In genomic region chr14:76414122-76414861, GRCm38 (mm10) we compare ENCODE assay signal across 8 mouse cellular contexts. TPM values are rescaled to one million over a fixed set of nuclear protein-coding genes. Genes with fewer than 3 reads are reported as not detected.
DNase-seq lines count a peak whose midpoint lies in the region; ATAC-seq and TF ChIP-seq lines count a peak whose summit lies in the region.

No protein-coding gene starts in this region.

- TF ChIP-seq CTCF in heart, postnatal 0 days (IDR thresholded peaks at IDR 0.05; ENCODE audit: low read depth): no peak
- no peak for TF ChIP-seq CTCF in liver, embryonic 14.5 days (IDR thresholded peaks at IDR 0.05; ENCODE audit: low read depth)

- TF ChIP-seq EP300 in heart, postnatal 0 days (IDR thresholded peaks at IDR 0.05; ENCODE audit: low read depth): no peak; the same call in 1 of the 2 replicates
- no peak for TF ChIP-seq EP300 in liver, embryonic 14.5 days (IDR thresholded peaks at IDR 0.05; ENCODE audit: low read depth)

- no peaks in the 10 kb centered on the region for H3K27me3 ChIP-seq in forebrain, embryonic 12.5 days
- no peaks in the 10 kb centered on the region for H3K27me3 ChIP-seq in heart, postnatal 0 days (ENCODE audit: control insufficient read depth, insufficient read depth, low read length)
- peaks cover 30% of the 10 kb centered on the region for H3K27me3 ChIP-seq in liver, embryonic 14.5 days (ENCODE audit: control insufficient read depth, insufficient read depth, low read length)
- H3K27me3 ChIP-seq in stomach, embryonic 15.5 days (replicated peaks): no peaks in the 10 kb centered on the region

- WGBS in forebrain, embryonic 12.5 days: under 1% methylated on average over 70 of the region's 81 CpGs
- under 1% methylated on average over 58 of the region's 81 CpGs for WGBS in heart, postnatal 0 days
- under 1% methylated on average over 71 of the region's 81 CpGs for WGBS in liver, embryonic 14.5 days (ENCODE audit: insufficient replicate concordance)
- WGBS in stomach, embryonic 15.5 days: under 1% methylated on average over 49 of the region's 81 CpGs

- no peaks in the 10 kb centered on the region for H3K9me3 ChIP-seq in forebrain, embryonic 12.5 days
- no peaks in the 10 kb centered on the region for H3K9me3 ChIP-seq in heart, postnatal 0 days (replicated peaks; ENCODE audit: control insufficient read depth, low read length)
- no peaks in the 10 kb centered on the region for H3K9me3 ChIP-seq in liver, embryonic 14.5 days (ENCODE audit: control insufficient read depth, low read length)
- no peaks in the 10 kb centered on the region for H3K9me3 ChIP-seq in stomach, embryonic 15.5 days

- peak; percentile 95 for ATAC-seq in forebrain, embryonic 12.5 days (ENCODE audit: low FRiP score)
- ATAC-seq in heart, postnatal 0 days (ENCODE audit: insufficient read depth, low read depth): peak; percentile 93
- ATAC-seq in liver, embryonic 14.5 days (ENCODE audit: insufficient read depth): peak; percentile 80
- ATAC-seq in stomach, embryonic 15.5 days (ENCODE audit: insufficient read depth, low FRiP score, low read depth): peak; percentile 91

- peaks cover 28% of the 10 kb centered on the region for H3K36me3 ChIP-seq in forebrain, embryonic 12.5 days (replicated peaks)
- H3K36me3 ChIP-seq in heart, postnatal 0 days (replicated peaks; ENCODE audit: control insufficient read depth, insufficient read depth, low read length): peaks cover 17% of the 10 kb centered on the region; the same call in 1 of the 2 replicates
- no peaks in the 10 kb centered on the region for H3K36me3 ChIP-seq in liver, embryonic 14.5 days (replicated peaks; ENCODE audit: control insufficient read depth, insufficient read depth, low read depth)
- H3K36me3 ChIP-seq in stomach, embryonic 15.5 days: peaks cover 14% of the 10 kb centered on the region; the same call in 1 of the 2 replicates

- peak; percentile 93 for DNase-seq in CD4-positive helper T cell, adult 2 months (ENCODE audit: low read depth, low spot score)
- DNase-seq in heart, postnatal 0 days (ENCODE audit: low spot score): peak; percentile 98
- DNase-seq in kidney, postnatal 36 days: peak; percentile 96 to 98
- DNase-seq in liver, embryonic 14.5 days (ENCODE audit: low read depth in 3 of 3, low spot score in 3 of 3): peak; percentile 32 to 56 (median 38)
- DNase-seq in neural tube, embryonic 10.5 days (ENCODE audit: extremely low spot score, low spot score): peak; percentile 98

- H3K4me2 ChIP-seq in forebrain, embryonic 12.5 days: peak overlapping the region; percentile 89
- peak overlapping the region; percentile 91 for H3K4me2 ChIP-seq in heart, postnatal 0 days (ENCODE audit: low read depth, low read length)
- H3K4me2 ChIP-seq in liver, embryonic 14.5 days (ENCODE audit: low read depth): peak overlapping the region; percentile 70
- peak overlapping the region; percentile 93 for H3K4me2 ChIP-seq in stomach, embryonic 15.5 days

- H3K27ac ChIP-seq in brown adipose tissue, adult 24 weeks (replicated peaks; ENCODE audit: low read depth, low read length): peak overlapping the region; percentile 2; the same call in 1 of the 2 replicates
- peak overlapping the region; percentile 100 for H3K27ac ChIP-seq in forebrain, embryonic 12.5 days
- peak overlapping the region; percentile 95 for H3K27ac ChIP-seq in heart, postnatal 0 days (ENCODE audit: low read depth)
- no peak overlapping the region for H3K27ac ChIP-seq in liver, embryonic 14.5 days
- peak overlapping the region; percentile 98 for H3K27ac ChIP-seq in stomach, embryonic 15.5 days

- peaks cover 6% of the 10 kb centered on the region; the same call in 1 of the 2 replicates for H3K4me1 ChIP-seq in brown adipose tissue, adult 24 weeks (ENCODE audit: control insufficient read depth, insufficient read depth, insufficient read length, low read length)
- peaks cover 41% of the 10 kb centered on the region for H3K4me1 ChIP-seq in forebrain, embryonic 12.5 days
- H3K4me1 ChIP-seq in heart, postnatal 0 days (ENCODE audit: control insufficient read depth, insufficient read depth): 0 out of 2 replicates have a peak, but pooled peaks cover 16% of the 10 kb centered on the region
- H3K4me1 ChIP-seq in liver, embryonic 14.5 days (replicated peaks; ENCODE audit: control insufficient read depth in 2 of 2, insufficient read depth in 2 of 2, low read length in 1 of 2): peaks cover 0 to 2% of the 10 kb centered on the region in 2 experiments; a peak in 1 of 4 replicates
- H3K4me1 ChIP-seq in stomach, embryonic 15.5 days: peaks cover 34% of the 10 kb centered on the region

- H3K9ac ChIP-seq in forebrain, embryonic 12.5 days: peak overlapping the region; percentile 100
- peak overlapping the region; percentile 94 for H3K9ac ChIP-seq in heart, postnatal 0 days (replicated peaks; ENCODE audit: low read depth, low read length)
- H3K9ac ChIP-seq in liver, embryonic 14.5 days (replicated peaks): peak overlapping the region; percentile 40
- H3K9ac ChIP-seq in stomach, embryonic 15.5 days: peak overlapping the region; percentile 96

- H3K4me3 ChIP-seq in brown adipose tissue, adult 24 weeks (ENCODE audit: insufficient read depth, low read depth, low read length): peak overlapping the region; percentile 60
- peak overlapping the region; percentile 99 for H3K4me3 ChIP-seq in forebrain, embryonic 12.5 days (replicated peaks)
- H3K4me3 ChIP-seq in heart, postnatal 0 days (ENCODE audit: low read depth, low read length): peak overlapping the region; percentile 78
- peak overlapping the region; percentile 52 to 57 for H3K4me3 ChIP-seq in liver, embryonic 14.5 days (ENCODE audit: insufficient read depth in 1 of 2, low read depth in 2 of 2, low read length in 2 of 2)
- H3K4me3 ChIP-seq in stomach, embryonic 15.5 days (replicated peaks): peak overlapping the region; percentile 84

RNA-seq across cellular contexts. Expression of gene Tsc22d1, which starts 0.5 kb away (rescaled TPM):
- polyA plus RNA-seq in brown adipose tissue, adult 24 weeks (2012; ENCODE audit: insufficient read depth, insufficient read length, missing spikeins): 52.7 and 91.0 TPM in 2 replicates
- polyA plus RNA-seq in forebrain, embryonic 12.5 days (2016; fragmentation: Nextera tagmentation; extraction: Ambion mirVana): 381 and 460 TPM in 2 replicates
- 194 and 241 TPM in 2 replicates for total RNA-seq in heart, postnatal 0 days (2014; rRNA removed; ENCODE audit: low replicate concordance)
- polyA plus RNA-seq in heart, postnatal 0 days (2015; fragmentation: Nextera tagmentation; extraction: Ambion mirVana): 170 and 210 TPM in 2 replicates
- polyA plus RNA-seq in liver, embryonic 14.5 days (2012; rRNA removed): 48.0 and 61.3 TPM in 2 replicates
- polyA plus RNA-seq in liver, embryonic 14.5 days (2014; fragmentation: Nextera tagmentation; extraction: Ambion mirVana): 115 and 129 TPM in 2 replicates
- 474 and 525 TPM in 2 replicates for polyA plus RNA-seq in stomach, embryonic 15.5 days (2015; fragmentation: Nextera tagmentation; extraction: Ambion mirVana)

Comparison
In these comparisons a context has a peak if more than half of its experiments do, and no peak if none do; other contexts are left out.
1. DNase-seq: peak in every context shown above with its lines; median percentile 98 in heart, postnatal 0 days; 98 in neural tube, embryonic 10.5 days; 97 in kidney, postnatal 36 days; 93 in CD4-positive helper T cell, adult 2 months; 38 in liver, embryonic 14.5 days.
2. H3K9ac ChIP-seq: peak in every context shown above with its lines; median percentile 100 in forebrain, embryonic 12.5 days; 96 in stomach, embryonic 15.5 days; 94 in heart, postnatal 0 days; 40 in liver, embryonic 14.5 days.